Mouse (Mus musculus) bone marrow, adult 2 months (tissue): ENCODE data around the gene Sucnr1. TPM values are rescaled to one million over a fixed set of nuclear protein-coding genes. Genes with fewer than 3 reads are reported as not detected.

Experiments
- H3K27ac ChIP-seq: fragments of 200-500 bp; 2 replicates; pipeline ENCODE4 v1.5.1; 2012; ENCODE audit warnings: low read depth, mild to moderate bottlenecking, control low read depth, inconsistent platforms, low read length; ENCODE audit not compliant: control insufficient read depth, poor library complexity, insufficient read depth
- H3K4me1 ChIP-seq: fragments of 200-500 bp; 2 replicates; pipeline ENCODE4 v1.6.1; 2011; ENCODE audit warnings: low read length; ENCODE audit not compliant: control insufficient read depth, insufficient read depth
- H3K4me3 ChIP-seq: fragments of 200-500 bp; replicated peaks from 2 replicates; pipeline ENCODE3; 2011; ENCODE audit warnings: mild to moderate bottlenecking, low read depth, low read length, control low read depth; ENCODE audit not compliant: control insufficient read depth
- CTCF ChIP-seq: fragments of 200-500 bp; IDR thresholded peaks from 2 replicates; pipeline ENCODE4 v1.5.1; 2011; ENCODE audit warnings: low read length, control low read depth; ENCODE audit not compliant: control insufficient read depth, insufficient read depth
- POLR2A ChIP-seq: fragments of 200-500 bp; IDR thresholded peaks from 2 replicates; pipeline ENCODE4 v1.6.1; 2011; ENCODE audit warnings: low read depth, mild to moderate bottlenecking, control low read depth, low read length, borderline replicate concordance; ENCODE audit not compliant: control insufficient read depth
- WGBS: fragments of 180-500 bp; shearing (Covaris S2); methylation state at CpG from one replicate; pipeline ENCODE4 v1.1.7; 2018; 5-methylcytosine and 5-hydroxymethylcytosine counted together
- polyA plus RNA-seq: library from polyadenylated mRNA; stranded (reverse); fragments of >200 nt; gene quantifications from 2 replicates; pipeline ENCODE4 v1.2.4, GENCODE M21; 2011; ENCODE audit warnings: low replicate concordance; ENCODE audit not compliant: missing spikeins, insufficient read depth, insufficient read length

Gene Sucnr1
- polyA plus RNA-seq, result not detected in 2 replicates

DNA sequence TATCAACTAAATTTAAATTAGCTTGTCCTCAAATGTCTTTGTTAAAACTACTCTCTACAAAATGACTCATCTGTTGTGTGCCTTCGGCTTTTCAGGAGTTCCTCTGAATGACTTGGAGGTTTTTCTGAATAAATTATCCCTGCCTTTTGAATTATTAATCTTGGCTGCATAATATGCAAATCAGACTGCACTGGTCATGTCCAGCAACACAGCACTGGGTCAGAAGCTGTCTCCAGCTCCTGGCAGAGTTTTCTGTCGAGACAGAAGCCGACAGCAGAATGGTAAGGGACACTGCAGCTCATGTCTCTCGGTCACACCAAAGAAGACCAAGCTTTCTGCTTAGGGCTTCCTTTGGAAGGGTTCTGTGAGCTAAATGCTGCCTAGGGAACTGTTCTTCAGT lies at the start of gene Sucnr1:
Gene Sucnr1 (plus strand): TSS at position 222 of the 400 bp plus-strand sequence.
- WGBS, result 64% methylated on average over 4 of the region's 4 CpGs
- TF ChIP-seq POLR2A, result no peak
- TF ChIP-seq CTCF, result no peak
- Histone ChIP-seq H3K27ac (no peak within 1 kb of the TSS), H3K4me1 (peaks cover 1% of the 10 kb centered on the region; the same call in 1 of the 2 replicates), H3K4me3 (no peak within 1 kb of the TSS)

DNA sequence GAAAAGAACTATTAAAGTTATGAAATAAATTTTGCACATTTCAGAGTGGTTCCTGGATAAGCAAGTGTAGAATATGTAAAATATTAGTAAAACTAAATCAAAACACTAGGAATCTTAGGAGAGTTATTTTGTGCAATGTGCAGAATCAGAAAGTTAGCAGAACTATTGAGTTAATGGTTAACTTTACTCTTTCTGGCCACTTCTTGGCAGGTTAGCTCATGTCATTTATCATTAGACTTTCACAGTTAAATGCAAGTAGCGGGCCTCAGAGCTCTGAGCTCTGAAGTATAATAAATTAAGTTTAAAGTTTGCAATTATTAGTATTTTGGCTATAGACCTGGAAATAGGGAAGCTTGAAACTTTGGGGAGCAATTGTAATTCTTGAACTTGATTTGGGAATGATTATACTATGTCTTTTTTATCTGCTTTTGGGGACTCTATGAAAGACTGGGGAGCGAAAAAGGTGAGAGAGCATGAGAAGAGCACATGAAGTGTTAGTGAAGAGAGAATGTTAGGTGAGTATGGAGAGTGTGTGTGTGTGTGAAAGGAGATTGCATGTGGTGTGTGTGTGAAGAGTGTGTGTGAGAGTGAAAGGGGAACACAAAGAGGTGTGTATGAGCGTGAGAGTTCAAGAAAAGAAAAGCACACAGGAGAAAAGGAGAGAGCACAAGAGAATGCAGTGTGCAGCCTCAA lies 35.3 kb upstream of the Sucnr1 start:
- TF ChIP-seq CTCF (no peak), POLR2A (no peak)
- Histone ChIP-seq H3K4me1 (no peaks in the 10 kb centered on the region), H3K4me3 (no peak overlapping the region), H3K27ac (no peak overlapping the region)
- WGBS, result 85% methylated on average over 3 of the region's 3 CpGs

DNA sequence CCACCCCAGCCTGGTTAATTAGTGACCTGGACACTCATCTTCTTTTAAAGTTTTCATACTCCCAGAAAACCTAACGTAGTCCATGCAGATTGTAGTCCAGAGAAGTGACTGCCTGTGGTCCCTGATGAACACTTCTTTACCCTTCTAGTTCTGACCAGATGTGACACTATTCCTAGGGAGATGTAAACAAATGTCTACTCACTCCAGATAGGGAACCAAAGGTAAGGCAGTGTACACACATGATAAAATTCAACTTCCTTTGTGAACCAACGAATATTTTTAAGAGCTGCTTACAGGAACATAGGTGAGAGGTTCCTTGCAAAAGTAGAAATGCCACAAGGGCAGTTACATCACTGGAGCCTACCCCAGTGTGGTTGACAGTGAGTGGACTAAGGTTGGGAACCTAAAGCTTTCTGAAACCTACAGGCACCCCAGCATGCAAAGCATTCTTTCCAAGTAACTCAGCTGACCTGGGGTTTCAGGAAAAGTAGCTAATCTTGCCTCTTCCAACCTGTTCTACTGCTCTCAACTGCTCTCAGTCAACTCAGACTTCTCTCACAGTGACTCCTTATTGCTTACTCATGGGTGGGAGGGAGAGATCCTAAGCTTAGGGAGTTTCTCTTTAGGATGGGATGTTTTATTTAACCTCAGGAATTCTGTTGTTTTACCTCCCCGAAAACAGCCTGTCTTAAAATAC lies 28.3 kb upstream of the Sucnr1 start:
- Histone ChIP-seq H3K27ac (no peak overlapping the region), H3K4me1 (no peaks in the 10 kb centered on the region), H3K4me3 (no peak overlapping the region)
- WGBS, result 50% methylated on average over 3 of the region's 3 CpGs
- TF ChIP-seq CTCF (no peak), POLR2A (no peak)

DNA sequence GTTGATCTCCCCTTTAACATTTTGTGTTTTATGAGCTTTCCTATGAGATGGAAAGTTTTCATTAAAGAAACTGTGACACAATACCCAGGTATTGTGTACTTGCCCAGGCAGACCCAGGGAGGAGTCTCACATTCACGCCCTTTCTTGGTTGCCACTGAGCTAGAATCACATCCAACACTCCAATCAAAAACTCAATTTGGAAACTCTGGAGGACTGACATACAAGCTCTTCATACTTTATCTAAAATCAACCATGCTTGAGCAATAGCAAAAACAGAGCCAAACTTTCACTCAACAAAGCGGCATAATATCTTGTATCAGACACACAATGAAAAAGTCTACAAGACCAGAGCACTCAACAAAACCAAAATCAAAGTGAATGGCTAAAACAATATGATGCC lies 27.7 kb upstream of the Sucnr1 start:
- TF ChIP-seq CTCF, result no peak
- TF ChIP-seq POLR2A, result no peak
- H3K27ac ChIP-seq, result no peak overlapping the region
- H3K4me3 ChIP-seq, result no peak overlapping the region
- H3K4me1 ChIP-seq, result no peaks in the 10 kb centered on the region
- 83% methylated on average over 2 of the region's 2 CpGs for WGBS

DNA sequence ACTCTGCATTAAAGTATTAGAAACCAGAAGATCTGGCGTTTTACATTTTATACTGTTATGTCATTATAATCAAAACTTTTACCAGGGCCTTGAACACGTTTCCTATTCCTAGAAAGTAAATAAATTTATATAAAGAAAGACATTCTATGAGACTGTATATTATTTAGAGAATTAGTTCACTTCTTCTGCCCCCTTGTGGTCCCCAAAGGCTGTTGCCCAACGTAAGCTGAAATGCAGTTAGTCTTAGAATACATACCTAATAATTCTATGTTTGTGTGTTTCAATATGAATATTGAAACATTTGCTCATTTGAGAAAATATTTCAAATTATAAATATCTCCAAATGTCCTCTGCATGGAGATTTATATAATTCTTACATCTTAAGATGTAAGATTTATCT lies 25.2 kb upstream of the Sucnr1 start:
- H3K4me3 ChIP-seq, result no peak overlapping the region
- no peak for TF ChIP-seq CTCF
- TF ChIP-seq POLR2A, result no peak
- no peak overlapping the region for H3K27ac ChIP-seq
- 41% methylated on average over 3 of the region's 3 CpGs for WGBS
- no peaks in the 10 kb centered on the region for H3K4me1 ChIP-seq

DNA sequence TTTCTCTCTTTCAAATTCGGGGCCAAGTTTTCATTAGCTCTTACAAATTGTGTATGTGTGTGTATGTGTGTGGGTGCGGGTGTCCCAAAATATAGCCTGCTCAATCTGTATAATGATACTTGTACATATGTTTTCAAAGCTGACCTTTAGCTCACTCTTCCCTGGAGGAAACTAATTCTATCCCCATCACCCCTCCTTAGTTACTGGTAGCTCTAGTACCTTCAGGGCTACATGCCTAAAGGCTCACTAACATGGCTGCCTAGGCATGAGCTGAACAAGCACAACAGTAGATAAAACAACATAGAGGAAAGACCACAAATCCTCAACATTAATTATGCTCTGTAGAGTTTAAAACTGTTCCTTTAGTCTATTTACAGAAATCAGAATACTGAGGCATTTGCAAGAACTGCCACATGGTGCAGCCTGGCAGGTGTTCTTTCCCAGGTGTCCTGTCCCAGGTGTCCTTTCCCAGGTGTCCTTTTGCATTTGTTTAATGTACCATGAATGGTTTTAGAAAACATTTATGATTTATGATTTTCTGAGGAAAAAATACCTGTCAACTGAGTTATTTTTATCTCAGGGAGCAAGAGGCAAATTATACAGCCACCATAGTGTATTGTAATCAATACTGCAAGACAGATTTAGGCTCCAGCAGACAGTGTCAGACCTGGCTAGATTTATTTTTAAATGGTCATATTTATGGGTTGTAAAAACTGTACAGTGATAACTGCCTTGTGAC lies 24.4 kb upstream of the Sucnr1 start:
- Histone ChIP-seq H3K4me1 (no peaks in the 10 kb centered on the region), H3K27ac (no peak overlapping the region), H3K4me3 (no peak overlapping the region)
- TF ChIP-seq POLR2A (no peak), CTCF (no peak)
- 86% methylated on average over 2 of the region's 2 CpGs for WGBS

DNA sequence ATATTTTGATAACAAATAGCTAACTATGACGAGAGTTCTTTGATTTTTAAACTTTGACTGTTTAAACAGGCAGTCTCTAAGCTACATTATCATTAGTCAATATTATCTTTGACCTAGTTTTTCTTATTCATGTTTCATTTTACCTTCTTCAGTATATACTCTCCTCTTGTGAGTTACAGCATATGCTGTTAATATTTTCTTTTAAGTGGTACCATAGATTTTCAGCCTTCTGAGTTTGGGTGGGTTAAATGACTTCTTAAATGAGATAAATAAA lies 23.9 kb upstream of the Sucnr1 start:
- Histone ChIP-seq H3K4me3 (no peak overlapping the region), H3K4me1 (no peaks in the 10 kb centered on the region), H3K27ac (no peak overlapping the region)
- no peak for TF ChIP-seq CTCF
- TF ChIP-seq POLR2A, result no peak
- WGBS, result 60% methylated on average over 1 of the region's 1 CpGs

DNA sequence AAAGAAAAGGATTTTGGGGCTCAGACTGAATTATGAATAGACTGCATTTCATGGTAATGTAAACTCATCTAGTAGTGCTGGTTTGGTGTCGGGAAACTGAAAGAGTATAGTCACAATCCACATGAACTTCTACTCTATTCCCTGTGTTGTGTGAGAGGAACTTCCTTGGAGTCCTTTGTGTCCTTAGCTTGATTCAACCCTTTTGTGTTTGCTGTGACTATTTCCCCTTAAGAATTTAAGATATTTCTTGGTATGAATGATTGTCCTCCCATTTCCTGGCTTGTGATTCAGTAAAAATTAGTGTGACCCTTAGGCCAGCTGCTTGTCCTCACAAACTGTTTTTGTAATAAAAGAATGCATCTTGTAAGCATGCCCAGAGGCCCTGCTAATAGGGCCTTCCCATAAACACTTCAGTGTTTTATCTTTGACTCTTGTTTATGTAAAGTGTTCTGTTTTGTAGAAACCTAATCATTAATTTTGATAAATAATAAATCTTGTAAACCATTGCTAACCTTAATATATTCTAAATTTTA lies 2.7 kb upstream of the Sucnr1 start:
- H3K4me3 ChIP-seq, result no peak overlapping the region
- TF ChIP-seq CTCF, result no peak
- no peak for TF ChIP-seq POLR2A
- H3K27ac ChIP-seq, result no peak overlapping the region
- peaks cover 1% of the 10 kb centered on the region; the same call in 1 of the 2 replicates for H3K4me1 ChIP-seq
- WGBS, result 89% methylated on average over 1 of the region's 1 CpGs
